ENCODE assay signal across 26 mouse cellular contexts in the genomic region with DNA sequence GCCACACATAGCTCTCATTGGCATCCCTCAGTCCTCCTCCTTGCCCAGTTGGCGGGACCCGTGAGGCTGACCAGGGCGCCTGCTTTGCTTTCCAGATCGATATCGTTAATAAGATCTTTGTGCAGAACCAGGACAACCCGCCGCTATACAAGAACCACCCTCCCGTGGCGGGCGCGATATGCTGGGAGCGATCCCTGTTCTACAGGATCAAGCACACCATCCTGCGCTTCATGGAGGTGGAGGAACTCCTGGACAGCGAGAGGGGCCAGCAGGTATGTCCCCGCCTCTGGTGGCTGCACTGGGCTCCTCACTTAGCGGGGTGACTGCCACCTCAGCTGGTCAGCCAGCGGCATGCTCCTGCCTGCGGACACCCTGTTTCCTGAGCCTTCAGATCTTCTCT. TPM values are rescaled to one million over a fixed set of nuclear protein-coding genes. Genes with fewer than 3 reads are reported as not detected.
"Had no signal": no experiment of that assay in that cellular context is flagged by ENCODE, and none has a peak within 500 bp of the region (broad histone marks: within the 10 kb centered on the region; RNA-seq: fewer than 3 reads in every experiment).

No protein-coding gene starts in this region.

- DNase-seq: gastrocnemius, postnatal 14 days; gastrocnemius, postnatal 36 days; heart, adult 18-20 months; heart, postnatal 14 days; heart, postnatal 36 days; kidney, adult 11 months; kidney, adult 2 months; kidney, adult 9 months; kidney, postnatal 14 days; kidney, postnatal 36 days; layer of hippocampus, adult 9-11 months; layer of hippocampus, postnatal 36 days; liver; liver, embryonic 13.5 days; liver, postnatal 0 days had no signal

- H3K27me3 ChIP-seq: heart, embryonic 13.5 days; heart, embryonic 15.5 days; hindbrain, embryonic 13.5 days; hindbrain, embryonic 15.5 days; kidney, embryonic 15.5 days; limb, embryonic 12.5 days; liver, embryonic 13.5 days; liver, embryonic 15.5 days had no signal

- H3K27ac ChIP-seq: heart, embryonic 13.5 days; heart, embryonic 15.5 days; hindbrain, embryonic 13.5 days; hindbrain, embryonic 15.5 days; hindbrain, postnatal 0 days; kidney, embryonic 15.5 days; kidney, postnatal 0 days; limb, embryonic 10.5 days; limb, embryonic 12.5 days; liver, embryonic 13.5 days; liver, embryonic 15.5 days had no signal

- H3K4me3 ChIP-seq: heart, embryonic 13.5 days; heart, embryonic 15.5 days; hindbrain, embryonic 13.5 days; hindbrain, embryonic 15.5 days; kidney, embryonic 15.5 days; limb, embryonic 10.5 days; limb, embryonic 12.5 days; liver, embryonic 13.5 days; liver, embryonic 15.5 days had no signal

- H3K9ac ChIP-seq: heart, embryonic 13.5 days; heart, embryonic 15.5 days; hindbrain, embryonic 13.5 days; hindbrain, embryonic 15.5 days; kidney, embryonic 15.5 days; limb, embryonic 12.5 days; liver, embryonic 13.5 days; liver, embryonic 15.5 days; liver, postnatal 0 days had no signal

- H3K36me3 ChIP-seq: heart, embryonic 13.5 days; heart, embryonic 15.5 days; hindbrain, embryonic 13.5 days; hindbrain, embryonic 15.5 days; kidney, embryonic 15.5 days; limb, embryonic 10.5 days; limb, embryonic 12.5 days; liver, embryonic 13.5 days; liver, embryonic 15.5 days had no signal

- H3K9me3 ChIP-seq: heart, embryonic 13.5 days; heart, embryonic 15.5 days; hindbrain, embryonic 13.5 days; hindbrain, embryonic 15.5 days; kidney, embryonic 15.5 days; limb, embryonic 10.5 days; limb, embryonic 12.5 days; liver, embryonic 13.5 days; liver, embryonic 15.5 days had no signal

- H3K4me1 ChIP-seq: heart, embryonic 13.5 days; heart, embryonic 15.5 days; hindbrain, embryonic 13.5 days; hindbrain, embryonic 15.5 days; kidney, embryonic 15.5 days; limb, embryonic 10.5 days; limb, embryonic 12.5 days; liver, embryonic 13.5 days; liver, embryonic 15.5 days had no signal

RNA-seq across cellular contexts. Expression of a gene that starts 23.4 kb away (rescaled TPM):
- total RNA-seq: hematopoietic stem cell, adult 5-6 weeks had no signal
- polyA plus RNA-seq: liver, embryonic 13.5 days; liver, embryonic 15.5 days; liver, postnatal 0 days had no signal
